Mouse (Mus musculus): ENCODE data around the gene Ylpm1. TPM values are rescaled to one million over a fixed set of nuclear protein-coding genes. Genes with fewer than 3 reads are reported as not detected.

Gene Ylpm1
- polyA plus RNA-seq, 1 experiment from 2014 or later, result 16.3 TPM

DNA sequence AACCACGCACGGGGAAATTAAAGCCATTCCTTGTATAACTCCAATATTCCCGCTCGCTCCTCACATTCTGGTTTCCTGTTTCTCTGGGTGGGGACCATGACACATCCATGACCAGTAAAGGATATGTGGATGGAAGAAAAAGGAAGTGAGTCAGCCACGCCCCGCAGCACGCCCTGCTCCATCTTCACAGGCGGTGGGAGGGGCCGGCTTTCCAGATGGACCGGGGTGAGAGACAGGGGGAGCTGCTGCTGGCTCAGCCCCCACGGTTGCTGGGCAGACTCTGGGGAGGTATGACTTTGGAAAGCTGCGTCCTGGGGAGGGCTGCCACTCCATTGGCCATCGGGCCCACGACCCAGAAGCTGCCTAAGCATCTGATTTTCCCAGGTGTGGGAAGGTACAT is 97.9 kb downstream of the Ylpm1 start:
- no peaks in the 10 kb centered on the region for H3K9me3 ChIP-seq (replicated peaks)
- 27% methylated on average over 14 of the region's 14 CpGs for WGBS
- 0 out of 2 replicates have a peak, but pooled peaks cover 5% of the 10 kb centered on the region for H3K4me1 ChIP-seq (replicated peaks)
- ATAC-seq (replicated peaks; ENCODE audit: insufficient number of reproducible peaks, insufficient read depth, low FRiP score, low read depth), result 0 out of 2 replicates have a peak, but pooled peaks have one; percentile 47
- H3K27me3 ChIP-seq, result no peaks in the 10 kb centered on the region
- H3K4me2 ChIP-seq, result no peak overlapping the region
- H3K4me3 ChIP-seq, result no peak overlapping the region
- no peaks in the 10 kb centered on the region for H3K36me3 ChIP-seq
- H3K9ac ChIP-seq, result no peak overlapping the region
- no peak overlapping the region for H3K27ac ChIP-seq

DNA sequence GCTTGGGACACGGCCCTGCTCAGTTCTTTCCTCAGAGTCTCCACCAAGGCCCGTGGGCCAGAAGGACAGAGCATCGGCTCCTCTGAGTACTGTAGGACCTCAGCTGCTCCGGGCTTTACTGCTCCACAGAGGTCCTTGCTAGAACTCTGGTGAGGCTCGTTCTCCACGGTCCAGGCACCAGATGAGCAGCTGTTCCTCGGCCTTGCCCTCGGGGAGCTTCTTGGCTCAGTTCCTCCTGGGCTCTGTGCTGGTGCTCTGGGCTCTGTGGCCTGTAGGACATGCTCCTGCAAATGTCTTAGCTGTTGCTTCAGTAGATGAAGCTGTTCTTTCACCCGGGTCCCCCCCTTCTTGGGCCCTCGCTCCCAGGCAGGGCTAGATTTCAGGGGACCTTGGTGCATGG is 98.6 kb downstream of the Ylpm1 start:
- Histone ChIP-seq H3K4me2 (no peak overlapping the region), H3K4me3 (no peak overlapping the region), H3K27ac (no peak overlapping the region), H3K36me3 (no peaks in the 10 kb centered on the region), H3K4me1 (replicated peaks) (0 out of 2 replicates have a peak, but pooled peaks cover 5% of the 10 kb centered on the region), H3K27me3 (no peaks in the 10 kb centered on the region), H3K9ac (no peak overlapping the region), H3K9me3 (replicated peaks) (no peaks in the 10 kb centered on the region)
- no peak for ATAC-seq (replicated peaks; ENCODE audit: insufficient number of reproducible peaks, insufficient read depth, low FRiP score, low read depth)
- 76% methylated on average over 10 of the region's 10 CpGs for WGBS

DNA sequence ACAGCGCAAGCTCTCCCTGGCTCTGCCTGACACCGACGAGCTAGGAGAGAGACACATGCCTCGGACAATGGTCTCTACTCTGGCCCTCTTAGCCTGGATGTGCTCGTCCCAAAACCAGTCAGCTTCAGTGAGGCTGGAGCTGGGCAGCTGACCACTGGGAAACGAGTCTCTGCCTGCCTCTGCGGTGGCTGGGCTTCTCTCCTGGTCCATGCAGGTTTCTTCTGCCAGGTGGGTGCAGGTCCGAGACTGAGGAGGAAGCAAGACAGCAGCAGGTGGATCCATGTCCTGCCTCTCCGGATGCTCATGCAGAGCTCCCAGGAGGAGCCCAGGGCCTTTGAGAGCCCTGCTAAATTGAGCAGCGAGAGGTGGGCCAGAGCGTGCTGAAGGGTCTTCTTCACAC is 99.0 kb downstream of the Ylpm1 start:
- ATAC-seq (replicated peaks; ENCODE audit: insufficient number of reproducible peaks, insufficient read depth, low FRiP score, low read depth), result no peak
- Histone ChIP-seq H3K9ac (no peak overlapping the region), H3K27ac (no peak overlapping the region), H3K36me3 (no peaks in the 10 kb centered on the region), H3K4me1 (replicated peaks) (0 out of 2 replicates have a peak, but pooled peaks cover 5% of the 10 kb centered on the region), H3K4me2 (no peak overlapping the region), H3K27me3 (no peaks in the 10 kb centered on the region), H3K9me3 (replicated peaks) (no peaks in the 10 kb centered on the region), H3K4me3 (no peak overlapping the region)
- 84% methylated on average over 11 of the region's 11 CpGs for WGBS

DNA sequence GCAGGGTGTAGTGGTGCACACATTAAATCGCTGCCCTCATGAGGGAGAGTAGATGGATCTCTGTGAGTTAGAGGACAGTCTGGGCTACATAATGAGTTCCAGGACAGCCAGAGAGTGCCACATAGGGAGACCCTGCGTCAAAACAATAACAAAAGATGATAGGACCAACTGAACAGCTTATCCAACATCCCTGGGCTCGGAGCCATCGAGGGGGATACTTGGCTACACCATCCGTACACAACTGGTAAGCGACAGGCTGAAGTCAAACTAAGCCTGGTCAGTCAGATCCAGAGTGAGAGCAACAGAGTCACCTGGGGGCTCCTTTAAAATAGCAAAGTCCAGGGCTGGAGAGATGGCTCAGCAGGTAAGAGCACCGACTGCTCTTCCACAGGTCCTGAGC is 99.7 kb downstream of the Ylpm1 start:
- Histone ChIP-seq H3K4me1 (replicated peaks) (0 out of 2 replicates have a peak, but pooled peaks cover 5% of the 10 kb centered on the region), H3K9me3 (replicated peaks) (no peaks in the 10 kb centered on the region), H3K4me2 (no peak overlapping the region), H3K4me3 (no peak overlapping the region), H3K27me3 (no peaks in the 10 kb centered on the region), H3K36me3 (no peaks in the 10 kb centered on the region), H3K27ac (no peak overlapping the region), H3K9ac (no peak overlapping the region)
- ATAC-seq (replicated peaks; ENCODE audit: insufficient number of reproducible peaks, insufficient read depth, low FRiP score, low read depth), result no peak
- WGBS, result 77% methylated on average over 7 of the region's 7 CpGs

DNA sequence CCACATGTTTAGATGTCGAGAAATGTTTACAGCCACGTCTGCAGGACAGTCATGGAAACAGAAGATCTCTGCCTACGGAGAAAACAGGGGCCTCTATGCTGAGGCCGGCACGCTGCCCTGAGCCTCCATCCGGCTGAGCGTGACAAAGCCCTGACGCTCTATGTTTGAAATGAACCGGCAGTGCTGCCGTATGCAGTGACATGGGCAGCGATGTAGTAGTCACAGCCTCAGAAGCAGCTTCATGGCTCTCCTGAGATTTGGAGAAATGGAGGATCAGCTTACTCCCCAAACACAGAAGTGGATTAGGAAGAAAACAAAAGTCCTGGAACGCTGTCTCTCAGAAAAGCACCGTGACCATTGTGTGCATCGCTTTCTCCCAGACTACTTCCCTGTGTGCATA is 104.9 kb downstream of the Ylpm1 start:
- WGBS, result 67% methylated on average over 14 of the region's 14 CpGs
- no peaks in the 10 kb centered on the region for H3K4me1 ChIP-seq (replicated peaks)
- no peaks in the 10 kb centered on the region for H3K9me3 ChIP-seq (replicated peaks)
- no peak overlapping the region for H3K9ac ChIP-seq
- no peak overlapping the region for H3K27ac ChIP-seq
- H3K4me3 ChIP-seq, result no peak overlapping the region
- H3K36me3 ChIP-seq, result no peaks in the 10 kb centered on the region
- ATAC-seq (replicated peaks; ENCODE audit: insufficient number of reproducible peaks, insufficient read depth, low FRiP score, low read depth), result no peak
- no peaks in the 10 kb centered on the region for H3K27me3 ChIP-seq
- H3K4me2 ChIP-seq, result no peak overlapping the region

DNA sequence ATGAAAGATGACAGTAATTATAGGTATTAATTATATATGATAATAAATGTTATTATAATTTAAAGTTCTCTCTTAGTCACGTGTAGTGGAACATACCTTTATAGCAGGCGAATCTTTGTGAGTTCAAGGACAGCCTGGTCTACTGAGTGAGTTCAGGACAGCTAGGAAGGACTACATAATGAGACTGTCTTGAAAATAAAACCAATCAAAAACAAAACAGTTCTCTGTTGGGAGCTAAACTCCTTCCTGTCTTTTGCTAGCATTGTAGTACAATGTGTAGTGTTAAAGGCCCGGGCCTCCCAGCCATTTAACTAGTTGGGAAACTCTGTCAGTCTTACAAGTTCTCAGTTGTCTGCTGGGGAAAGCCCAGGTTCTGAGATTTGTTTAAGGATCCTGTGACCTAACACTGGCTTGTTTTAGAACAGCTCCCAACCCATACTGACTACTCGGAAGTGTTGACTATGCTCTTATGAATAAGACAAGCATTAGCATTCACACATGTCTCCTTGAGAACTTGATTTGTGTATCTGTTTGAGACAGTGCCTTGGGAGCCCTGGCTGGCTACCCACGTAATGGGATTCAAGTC is 105.5 kb downstream of the Ylpm1 start:
- Histone ChIP-seq H3K9me3 (replicated peaks) (no peaks in the 10 kb centered on the region), H3K36me3 (no peaks in the 10 kb centered on the region), H3K4me2 (no peak overlapping the region), H3K27me3 (no peaks in the 10 kb centered on the region), H3K4me3 (no peak overlapping the region), H3K9ac (no peak overlapping the region), H3K4me1 (replicated peaks) (peaks cover 5% of the 10 kb centered on the region; the same call in 1 of the 2 replicates), H3K27ac (no peak overlapping the region)
- WGBS, result 74% methylated on average over 5 of the region's 5 CpGs
- no peak for ATAC-seq (replicated peaks; ENCODE audit: insufficient number of reproducible peaks, insufficient read depth, low FRiP score, low read depth)

DNA sequence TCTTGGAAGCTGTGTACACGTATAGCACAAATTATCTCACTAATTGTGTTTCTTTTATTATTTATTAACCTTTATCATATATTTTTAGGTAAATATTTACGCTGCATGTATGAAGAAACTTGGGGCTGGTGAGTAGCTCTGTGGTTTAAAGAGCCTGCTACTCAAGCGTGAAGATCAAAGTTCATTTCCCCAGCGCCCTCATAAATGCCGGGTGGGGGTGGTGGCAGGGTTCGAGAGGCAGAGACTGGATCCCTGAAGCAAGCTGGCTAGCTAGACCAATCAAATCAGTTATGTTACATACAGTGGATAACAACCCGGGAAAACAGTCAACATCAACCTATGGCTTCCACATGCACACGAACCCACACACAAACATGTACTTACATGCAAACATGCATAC is 107.0 kb downstream of the Ylpm1 start:
- no peaks in the 10 kb centered on the region for H3K36me3 ChIP-seq
- no peak overlapping the region for H3K9ac ChIP-seq
- no peaks in the 10 kb centered on the region for H3K9me3 ChIP-seq (replicated peaks)
- peaks cover 9% of the 10 kb centered on the region; the same call in 1 of the 2 replicates for H3K4me1 ChIP-seq (replicated peaks)
- no peak overlapping the region for H3K27ac ChIP-seq
- H3K4me2 ChIP-seq, result no peak overlapping the region
- no peaks in the 10 kb centered on the region for H3K27me3 ChIP-seq
- WGBS, result 79% methylated on average over 8 of the region's 8 CpGs
- no peak overlapping the region for H3K4me3 ChIP-seq
- no peak for ATAC-seq (replicated peaks; ENCODE audit: insufficient number of reproducible peaks, insufficient read depth, low FRiP score, low read depth)

DNA sequence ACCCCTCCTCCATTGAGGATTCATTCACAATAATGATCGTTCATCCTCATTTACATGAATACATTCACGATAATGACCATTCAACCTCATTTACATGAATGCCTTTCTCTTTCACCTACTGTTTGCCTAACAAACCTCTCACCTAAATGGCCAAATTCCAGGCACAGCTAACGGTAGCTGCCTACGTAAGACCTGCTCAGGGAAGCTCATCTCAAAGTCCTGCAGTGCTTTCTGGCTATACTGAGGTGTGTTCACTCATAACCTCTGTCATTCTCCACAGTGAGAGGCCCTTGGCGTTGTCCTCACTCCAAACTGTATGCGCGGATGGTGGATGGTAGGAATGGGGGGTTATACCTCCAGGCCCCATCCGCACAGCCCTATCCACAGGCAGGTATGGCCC is 108.7 kb downstream of the Ylpm1 start:
- H3K4me1 ChIP-seq (replicated peaks), result peaks cover 12% of the 10 kb centered on the region
- H3K4me3 ChIP-seq, result no peak overlapping the region
- H3K27ac ChIP-seq, result no peak overlapping the region
- no peaks in the 10 kb centered on the region for H3K9me3 ChIP-seq (replicated peaks)
- no peaks in the 10 kb centered on the region for H3K36me3 ChIP-seq
- H3K9ac ChIP-seq, result no peak overlapping the region
- H3K27me3 ChIP-seq, result no peaks in the 10 kb centered on the region
- WGBS, result 85% methylated on average over 8 of the region's 8 CpGs
- ATAC-seq (replicated peaks; ENCODE audit: insufficient number of reproducible peaks, insufficient read depth, low FRiP score, low read depth), result no peak
- H3K4me2 ChIP-seq, result no peak overlapping the region

DNA sequence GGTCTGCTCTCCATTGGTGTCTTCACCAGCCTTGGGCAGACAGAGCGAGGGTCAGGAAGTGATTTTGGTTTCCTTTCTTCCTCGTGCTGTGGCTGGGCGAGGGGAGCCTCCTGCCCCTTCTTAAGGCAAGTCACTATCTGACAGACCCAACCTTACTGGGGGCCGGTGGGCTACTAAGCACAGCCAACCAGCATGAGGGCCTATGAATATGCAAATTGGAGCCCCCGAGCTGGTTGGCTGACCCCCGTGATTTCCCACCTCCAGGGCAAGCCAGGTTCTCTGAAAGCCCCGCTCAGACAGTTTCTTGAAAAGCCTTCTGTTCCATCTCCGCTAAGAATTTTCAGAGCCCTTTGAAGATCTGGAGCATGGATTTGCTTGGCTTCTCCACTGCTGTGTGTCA is 110.2 kb downstream of the Ylpm1 start:
- H3K27ac ChIP-seq, result no peak overlapping the region
- no peaks in the 10 kb centered on the region for H3K9me3 ChIP-seq (replicated peaks)
- 6% methylated on average over 8 of the region's 8 CpGs for WGBS
- 0 out of 2 replicates have a peak overlapping the region, but pooled peaks have one; percentile 7 for H3K4me3 ChIP-seq
- H3K4me2 ChIP-seq, result peak overlapping the region; percentile 48
- H3K4me1 ChIP-seq (replicated peaks), result peaks cover 16% of the 10 kb centered on the region
- H3K9ac ChIP-seq, result no peak overlapping the region
- H3K36me3 ChIP-seq, result no peaks in the 10 kb centered on the region
- ATAC-seq (replicated peaks; ENCODE audit: insufficient number of reproducible peaks, insufficient read depth, low FRiP score, low read depth), result no peak
- H3K27me3 ChIP-seq, result no peaks in the 10 kb centered on the region

DNA sequence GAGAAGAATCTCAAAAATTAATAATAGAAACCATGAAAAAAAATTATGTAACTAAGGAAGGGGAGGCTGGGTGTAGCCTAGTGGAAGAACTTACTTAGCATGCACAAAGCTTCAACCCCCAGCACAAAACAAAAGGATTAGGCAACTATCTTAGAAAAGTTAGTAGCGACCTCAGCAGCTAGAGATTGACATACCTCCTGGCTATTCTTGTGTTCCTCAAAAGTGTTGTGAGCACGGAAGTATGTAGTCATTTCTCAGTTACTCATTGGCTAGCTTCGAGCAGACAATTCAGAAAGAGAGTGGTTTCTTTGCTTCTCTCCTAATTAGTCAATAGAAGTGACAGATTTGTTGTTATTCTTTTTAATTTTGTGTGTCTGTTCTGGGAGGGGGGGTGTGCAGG is 112.5 kb downstream of the Ylpm1 start:
- 67% methylated on average over 3 of the region's 3 CpGs for WGBS
- no peak overlapping the region for H3K9ac ChIP-seq
- H3K4me1 ChIP-seq (replicated peaks), result peaks cover 38% of the 10 kb centered on the region
- no peak overlapping the region for H3K4me3 ChIP-seq
- ATAC-seq (replicated peaks; ENCODE audit: insufficient number of reproducible peaks, insufficient read depth, low FRiP score, low read depth), result no peak
- no peaks in the 10 kb centered on the region for H3K9me3 ChIP-seq (replicated peaks)
- H3K36me3 ChIP-seq, result no peaks in the 10 kb centered on the region
- no peaks in the 10 kb centered on the region for H3K27me3 ChIP-seq
- H3K27ac ChIP-seq, result no peak overlapping the region
- H3K4me2 ChIP-seq, result no peak overlapping the region

DNA sequence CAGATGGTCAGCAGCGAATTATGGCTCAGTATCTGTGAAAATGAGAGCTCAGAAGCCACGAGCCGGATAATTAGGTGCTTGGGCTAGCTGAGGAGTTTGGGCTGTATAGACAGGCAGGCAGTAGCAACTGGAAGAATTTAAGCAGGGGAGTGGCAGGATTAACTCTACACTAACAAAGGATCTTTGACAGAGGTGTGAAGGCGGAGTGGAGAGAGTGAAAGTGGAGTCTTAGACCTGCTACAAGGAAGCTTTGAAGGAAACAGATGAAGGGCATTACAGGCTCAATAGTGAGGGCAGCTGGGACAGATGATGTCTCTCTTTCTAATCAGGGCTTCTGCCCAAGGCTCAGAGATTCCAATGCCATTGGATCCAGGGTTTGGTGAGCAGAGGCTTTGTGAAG is 113.3 kb downstream of the Ylpm1 start:
- peaks cover 42% of the 10 kb centered on the region for H3K4me1 ChIP-seq (replicated peaks)
- ATAC-seq (replicated peaks; ENCODE audit: insufficient number of reproducible peaks, insufficient read depth, low FRiP score, low read depth), result no peak
- no peaks in the 10 kb centered on the region for H3K36me3 ChIP-seq
- 68% methylated on average over 4 of the region's 4 CpGs for WGBS
- no peaks in the 10 kb centered on the region for H3K9me3 ChIP-seq (replicated peaks)
- H3K4me2 ChIP-seq, result no peak overlapping the region; the same call in 1 of the 2 replicates
- no peak overlapping the region for H3K4me3 ChIP-seq
- H3K27ac ChIP-seq, result no peak overlapping the region; the same call in 1 of the 2 replicates
- H3K9ac ChIP-seq, result no peak overlapping the region
- H3K27me3 ChIP-seq, result no peaks in the 10 kb centered on the region

DNA sequence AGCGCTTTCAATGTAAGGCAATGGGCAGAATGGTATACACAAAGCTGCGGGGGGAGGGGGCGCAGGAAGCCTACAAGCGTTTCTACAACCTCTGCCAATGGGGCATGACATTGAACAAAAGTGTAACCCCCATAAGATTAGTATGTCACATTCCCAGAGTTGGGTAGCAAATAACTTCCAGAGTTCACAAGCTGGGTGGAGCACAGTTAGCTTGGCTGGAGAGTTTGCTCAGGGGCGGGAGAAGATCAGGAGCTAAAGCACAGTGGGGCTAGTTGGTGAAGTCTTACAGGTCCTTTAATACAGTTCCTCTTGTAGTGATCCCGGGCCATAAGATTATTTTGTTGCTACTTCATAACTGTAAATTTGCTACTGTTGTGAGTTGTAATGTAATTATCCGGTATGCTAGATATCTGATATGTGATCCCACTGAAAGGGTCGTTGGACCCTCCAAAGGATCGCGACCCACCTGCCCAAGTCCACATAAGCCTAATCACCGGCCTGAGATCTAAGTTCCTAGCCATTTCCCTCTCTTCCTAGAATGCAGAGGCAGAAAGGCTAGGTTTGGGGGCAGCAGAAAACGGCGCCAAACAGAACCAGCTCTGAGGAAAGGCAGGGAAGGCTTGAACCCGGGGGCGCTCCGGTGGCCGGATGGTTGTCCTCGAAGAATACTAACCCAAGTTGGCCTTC is 114.0 kb downstream of the Ylpm1 start:
- no peak for ATAC-seq (replicated peaks; ENCODE audit: insufficient number of reproducible peaks, insufficient read depth, low FRiP score, low read depth)
- H3K4me3 ChIP-seq, result peak overlapping the region; percentile 96
- peak overlapping the region; percentile 82 for H3K4me2 ChIP-seq
- no peaks in the 10 kb centered on the region for H3K36me3 ChIP-seq
- peaks cover 42% of the 10 kb centered on the region for H3K4me1 ChIP-seq (replicated peaks)
- 14% methylated on average over 18 of the region's 18 CpGs for WGBS
- H3K9ac ChIP-seq, result peak overlapping the region; percentile 99
- H3K9me3 ChIP-seq (replicated peaks), result no peaks in the 10 kb centered on the region
- H3K27me3 ChIP-seq, result no peaks in the 10 kb centered on the region
- H3K27ac ChIP-seq, result peak overlapping the region; percentile 95

All from heart, embryonic 15.5 days (tissue).